Mouse (Mus musculus): ENCODE measurements at regions not wholly inside any gene's neighbourhood (a gene's known extent, or its start where the extent isn't known, plus 50 kb on each side); places are given as distances from the start of the nearest gene placed in this dataset.

- no peak for DNase-seq (ENCODE audit: low spot score)
These were observed 55.1 kb upstream of the Smox start for GRCm38 (mm10) chr2:131436149-131436548.

GRCm38 (mm10) chr2:131430474-131430873 lies 60.8 kb upstream of the Smox start:
- DNase-seq (ENCODE audit: low spot score), result no peak

GRCm38 (mm10) chr2:131428089-131428488 lies 63.2 kb upstream of the Smox start:
- no peak for DNase-seq (ENCODE audit: low spot score)

GRCm38 (mm10) chr2:131426941-131427340 lies 64.4 kb upstream of the Smox start:
- no peak for DNase-seq (ENCODE audit: low spot score)

- DNase-seq (ENCODE audit: low spot score), result no peak
These were observed 67.5 kb upstream of the Smox start for GRCm38 (mm10) chr2:131423616-131424320.

- peak; percentile 66 for DNase-seq (ENCODE audit: low spot score)
These were observed 68.3 kb upstream of the Smox start for GRCm38 (mm10) chr2:131422907-131423445.

GRCm38 (mm10) chr2:131418130-131418529 lies 65.4 kb upstream of the Rnf24 start:
- DNase-seq (ENCODE audit: low spot score), result no peak

GRCm38 (mm10) chr2:131417472-131417871 lies 64.8 kb upstream of the Rnf24 start:
- DNase-seq (ENCODE audit: low spot score), result no peak

- DNase-seq (ENCODE audit: low spot score), result peak; percentile 80
These were observed 63.8 kb upstream of the Rnf24 start for GRCm38 (mm10) chr2:131416482-131416881.

- no peak for DNase-seq (ENCODE audit: low spot score)
These were observed 58.3 kb upstream of the Rnf24 start for GRCm38 (mm10) chr2:131410906-131411520.

GRCm38 (mm10) chr2:131407337-131407736 lies 54.6 kb upstream of the Rnf24 start:
- DNase-seq (ENCODE audit: low spot score), result peak; percentile 52

GRCm38 (mm10) chr2:131404218-131404555 lies 51.5 kb upstream of the Rnf24 start:
- no peak for DNase-seq (ENCODE audit: low spot score)

- DNase-seq (ENCODE audit: low spot score), result no peak
These were observed 51.0 kb upstream of the Rnf24 start for GRCm38 (mm10) chr2:131403543-131404217.

Data from testis, postnatal 10 days (tissue).